Mouse (Mus musculus) kidney, adult 18-20 months (tissue): ENCODE results near the gene Drp2.

Source experiments
- DNase-seq: peaks from one replicate; pipeline ENCODE4 v3.0.0; 2021

Gene Drp2

DNA sequence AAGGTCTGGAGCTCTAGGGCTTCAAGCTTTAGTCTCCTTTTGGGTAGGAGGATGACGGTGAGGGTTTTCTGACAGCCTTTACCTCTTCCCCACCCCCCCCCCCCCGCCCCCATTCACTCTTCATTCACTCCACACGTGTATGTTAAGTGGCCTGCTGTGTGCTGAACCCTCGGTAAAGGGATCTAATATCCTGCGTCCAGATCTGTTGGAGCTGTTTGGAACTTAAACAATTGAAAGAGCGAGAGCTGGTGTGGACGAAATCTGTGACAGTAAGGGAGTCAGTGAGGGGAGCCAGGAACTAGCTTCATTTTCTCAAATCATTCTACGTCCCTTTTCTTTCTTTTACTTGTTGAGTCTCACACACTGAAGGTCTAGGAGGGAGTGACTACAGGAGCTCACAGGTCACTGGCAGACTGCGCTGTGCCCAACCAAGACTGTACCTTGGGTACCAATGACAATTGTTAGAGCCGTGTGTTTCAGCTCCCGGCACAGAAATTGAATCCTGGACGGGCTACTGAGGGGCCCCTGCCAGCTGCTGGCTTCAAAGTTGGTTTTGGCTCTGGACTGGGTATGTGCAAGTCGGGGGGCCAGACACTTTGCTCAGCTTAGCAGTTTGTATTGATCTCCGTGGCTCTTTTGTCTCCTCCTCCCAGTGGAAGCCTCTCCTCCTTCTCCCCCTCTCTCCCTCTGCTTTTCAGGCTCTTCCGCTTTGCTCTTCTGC lies at the start of gene Drp2:
Gene Drp2, plus strand, starts transcription at position 689 of the 721 bp plus-strand sequence.
- no peak for DNase-seq

DNA sequence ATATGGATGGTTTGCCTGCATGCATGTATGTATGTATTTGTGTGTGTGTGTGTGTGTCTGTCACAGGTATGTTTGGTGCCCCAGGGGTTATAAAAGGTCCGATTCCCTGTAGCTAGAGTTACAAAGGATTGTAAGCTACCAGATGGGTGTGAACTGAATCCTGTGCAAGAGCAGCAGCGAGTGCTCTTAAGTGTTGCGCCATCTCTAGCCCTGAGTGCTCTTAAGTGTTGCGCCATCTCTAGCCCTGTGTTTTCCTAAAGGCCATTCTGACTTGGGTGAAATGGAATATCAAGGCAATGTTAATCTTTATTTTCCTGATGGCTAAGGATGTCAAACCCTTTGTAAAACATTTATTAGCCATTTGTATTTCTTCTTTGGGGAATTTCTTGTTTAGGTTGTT lies 45.0 kb upstream of the Drp2 start:
- DNase-seq: no peak

DNA sequence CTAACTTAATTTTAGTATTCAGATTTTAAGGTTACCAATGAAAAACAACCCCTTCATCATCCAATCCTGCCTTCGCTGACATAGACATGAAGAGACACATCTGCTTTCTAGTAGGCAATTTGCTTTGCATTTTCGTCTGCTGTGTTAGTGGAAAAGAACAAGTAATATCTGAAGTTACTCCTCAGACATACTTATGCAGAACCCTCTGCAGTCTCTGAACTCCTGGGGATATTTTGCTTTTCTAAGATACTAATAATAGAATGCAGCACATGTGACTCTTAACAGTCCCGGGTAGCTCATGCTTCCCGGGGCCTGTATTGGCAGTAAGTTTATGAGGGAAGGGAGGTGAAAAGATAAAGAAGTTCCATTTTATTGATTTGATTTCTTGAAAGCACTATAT lies 42.2 kb upstream of the Drp2 start:
- no peak for DNase-seq

DNA sequence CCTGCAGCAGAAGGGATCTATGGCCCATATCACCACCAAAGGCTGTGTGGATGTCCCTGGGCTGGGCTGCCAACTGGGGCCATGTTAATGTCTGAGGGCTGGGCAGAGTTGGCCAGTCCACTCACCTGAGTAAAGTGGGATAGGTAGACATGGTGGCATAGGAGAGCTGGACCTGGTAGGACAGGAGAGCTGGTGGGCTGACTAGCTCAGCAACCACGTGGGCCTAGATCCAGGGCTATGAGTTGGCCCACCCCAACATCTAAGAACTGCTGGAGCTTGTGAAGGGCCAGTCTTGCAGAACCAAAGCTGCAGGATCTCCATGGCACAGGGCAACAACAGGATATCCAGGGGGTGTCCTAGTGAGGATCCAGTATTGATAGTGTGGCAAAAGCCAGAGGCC lies 38.9 kb upstream of the Drp2 start:
- no peak for DNase-seq

DNA sequence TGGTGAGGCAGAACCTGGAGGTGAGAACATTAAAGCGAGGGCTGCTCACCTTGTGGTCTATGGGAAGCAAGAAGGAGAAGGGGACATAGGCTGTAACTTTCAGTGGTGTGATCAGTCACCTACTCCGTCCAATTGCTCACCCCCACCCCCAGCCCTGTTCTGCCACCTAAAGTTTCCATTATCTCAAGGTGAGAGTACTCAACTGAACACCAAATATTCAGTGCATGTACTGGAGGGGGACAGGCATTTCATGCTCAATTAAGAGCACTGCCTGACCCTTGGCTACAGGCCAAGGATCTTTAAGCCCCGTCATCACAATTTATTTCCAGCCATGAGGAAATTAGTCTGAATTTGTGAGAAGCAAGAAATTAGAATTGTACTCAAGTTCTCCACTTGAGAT lies 37.8 kb upstream of the Drp2 start:
- DNase-seq: no peak

DNA sequence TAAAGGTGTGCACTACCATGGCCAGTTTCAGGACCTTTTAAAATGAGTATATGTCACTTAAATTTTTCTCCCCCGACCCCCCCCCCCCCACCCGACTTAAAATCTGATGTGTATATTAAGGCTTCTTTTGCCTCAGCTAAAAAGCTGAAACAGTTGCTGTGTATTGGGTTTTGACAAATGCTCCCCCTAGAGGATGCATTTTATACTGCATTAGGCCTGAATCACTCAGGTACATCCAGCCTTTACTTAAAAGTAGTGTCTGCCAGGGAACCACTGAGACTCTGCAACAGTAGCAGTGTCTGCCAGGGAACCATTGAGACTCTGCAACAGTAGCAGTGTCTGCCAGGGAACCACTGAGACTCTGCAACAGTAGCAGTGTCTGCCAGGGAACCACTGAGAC lies 33.1 kb upstream of the Drp2 start:
- no peak for DNase-seq

DNA sequence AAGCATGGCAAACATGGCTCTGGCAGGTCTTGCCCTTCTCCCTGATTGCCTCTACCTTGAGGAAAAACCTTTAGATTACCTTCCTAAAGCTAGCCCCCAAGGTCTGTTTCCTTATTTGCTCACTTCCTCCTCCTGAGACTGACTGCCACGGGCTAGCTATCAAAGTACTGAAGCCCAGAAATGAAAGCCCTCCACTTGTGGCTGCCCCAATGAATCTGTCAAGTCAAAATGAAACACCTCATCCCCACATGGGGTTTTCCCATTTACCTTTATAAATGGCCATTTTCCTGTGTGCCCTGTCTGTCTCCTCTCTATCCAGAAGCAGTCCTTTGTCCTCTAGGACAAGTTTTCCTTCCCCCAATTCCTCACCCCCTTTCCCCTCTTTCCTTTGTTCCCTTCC lies 30.2 kb upstream of the Drp2 start:
- no peak for DNase-seq

DNA sequence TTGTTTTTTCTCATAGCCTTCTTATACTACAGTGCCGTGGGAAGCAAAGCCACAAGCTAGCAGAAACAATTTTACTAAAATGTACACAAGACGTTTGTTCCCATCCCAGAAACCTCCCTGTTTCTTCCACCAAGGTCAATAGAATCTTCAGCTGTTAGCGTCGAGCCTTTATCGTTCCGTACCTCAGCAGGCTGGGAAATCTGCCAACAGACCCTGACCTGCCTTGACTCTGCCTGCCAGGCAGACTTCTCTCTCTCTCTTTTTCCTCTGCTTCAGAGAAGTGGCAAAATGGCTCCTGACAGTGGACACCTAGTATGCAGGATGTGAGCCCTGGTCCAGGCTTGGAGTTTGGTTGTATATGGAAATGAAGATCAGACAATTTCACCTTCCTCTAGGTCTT lies 19.5 kb upstream of the Drp2 start:
- DNase-seq: no peak

DNA sequence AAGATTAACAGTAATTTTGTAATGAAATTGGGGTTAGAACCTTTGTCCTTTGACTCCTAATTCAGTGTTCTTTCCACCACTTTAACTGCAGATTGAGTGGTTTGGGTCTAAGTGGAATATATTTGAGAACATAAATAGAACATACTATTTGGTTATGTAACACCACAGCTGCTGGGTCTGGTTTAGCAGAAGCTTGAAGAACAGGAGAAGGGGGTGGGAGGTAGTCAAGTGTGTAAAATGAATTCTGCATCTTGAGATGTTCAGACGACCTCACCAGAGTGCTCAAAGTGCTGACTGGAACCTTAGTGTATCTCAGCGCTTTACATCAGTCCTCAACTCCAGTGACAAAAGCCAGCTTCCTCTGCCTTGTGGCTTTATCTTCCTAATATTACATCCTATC lies 5.4 kb upstream of the Drp2 start:
- DNase-seq: no peak

DNA sequence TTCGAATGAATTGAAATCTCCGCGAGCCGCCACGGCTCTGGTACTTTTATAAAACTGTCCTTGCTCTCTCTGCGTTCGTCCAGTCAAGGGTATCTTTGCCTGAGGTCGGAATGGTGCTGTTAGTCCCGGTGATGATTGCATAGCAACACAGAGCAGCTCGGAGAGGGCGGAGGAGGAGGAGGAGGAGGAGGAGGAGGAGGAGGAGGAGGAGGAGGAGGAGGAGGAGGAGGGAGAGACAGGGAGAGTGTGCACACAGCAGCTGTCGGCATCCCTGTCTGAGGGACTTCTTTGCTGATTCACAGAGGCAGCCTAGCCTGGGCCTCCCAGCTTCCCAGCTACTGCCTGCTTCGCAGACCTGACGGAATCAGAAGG lies 219 bp downstream of the Drp2 start:
- DNase-seq: no peak

DNA sequence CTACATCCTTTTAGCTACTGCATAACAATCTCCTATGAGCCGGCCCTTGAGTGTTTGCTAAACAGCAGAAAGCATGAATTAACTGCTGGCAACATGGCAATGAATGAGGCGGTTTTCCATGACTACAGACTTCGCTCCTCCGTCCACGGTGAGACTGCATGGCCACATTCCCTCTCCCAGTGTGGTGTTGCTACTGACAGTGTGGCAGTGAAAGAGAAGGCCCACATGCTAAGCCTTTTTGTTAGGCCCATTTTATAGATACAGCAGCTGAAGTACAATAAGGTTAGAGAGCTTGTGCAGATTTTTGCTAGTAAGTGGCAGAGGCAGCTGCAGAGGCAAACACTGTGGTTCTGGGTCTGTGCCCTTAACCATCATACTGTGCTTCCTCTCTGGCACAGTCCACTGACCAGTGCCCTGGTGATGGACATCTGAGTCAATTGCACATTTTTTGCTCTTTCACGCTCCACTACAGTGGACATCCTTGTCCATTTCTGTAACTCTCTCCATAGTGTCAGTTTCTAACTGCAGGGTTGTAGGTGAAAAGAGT lies 5.1 kb downstream of the Drp2 start:
- no peak for DNase-seq

DNA sequence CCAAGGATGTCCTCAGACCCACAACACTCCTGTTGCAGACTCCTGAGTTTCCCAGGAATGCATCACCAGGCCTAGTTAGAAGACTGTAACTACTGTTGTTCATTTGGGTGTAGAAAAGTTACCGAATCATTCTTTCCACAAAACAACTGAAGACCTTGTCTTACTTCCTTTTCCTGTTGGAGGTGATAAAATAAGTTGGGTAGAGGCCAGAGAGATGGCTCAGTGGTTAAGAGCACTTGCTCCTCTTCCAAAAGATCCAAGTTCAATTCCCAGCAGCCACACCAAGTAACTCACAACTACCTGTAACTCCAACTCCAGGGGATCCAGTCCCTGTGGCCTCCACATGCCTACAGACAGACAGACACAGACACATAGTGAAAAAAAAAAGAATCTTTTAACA lies 7.7 kb downstream of the Drp2 start:
- DNase-seq: no peak

DNA sequence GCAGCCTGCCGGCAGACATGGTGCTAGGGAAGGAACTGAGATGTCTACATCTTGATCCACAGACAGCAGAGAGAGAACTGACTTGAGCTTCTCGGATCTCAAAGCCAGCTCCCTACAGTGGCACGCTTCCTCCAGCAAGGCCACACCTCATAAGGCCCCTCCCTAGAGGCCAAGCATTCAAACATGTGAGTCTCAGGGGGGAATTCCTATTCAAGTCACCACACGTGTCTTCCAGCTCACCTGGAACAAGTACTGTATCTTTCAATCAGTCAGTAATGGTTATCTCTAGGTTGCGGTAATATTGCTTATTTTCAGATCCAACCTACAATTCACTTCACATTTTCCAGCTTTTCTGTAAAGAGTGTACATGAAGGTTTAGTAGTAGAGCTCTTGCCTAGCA lies 15.7 kb downstream of the Drp2 start:
- no peak for DNase-seq

DNA sequence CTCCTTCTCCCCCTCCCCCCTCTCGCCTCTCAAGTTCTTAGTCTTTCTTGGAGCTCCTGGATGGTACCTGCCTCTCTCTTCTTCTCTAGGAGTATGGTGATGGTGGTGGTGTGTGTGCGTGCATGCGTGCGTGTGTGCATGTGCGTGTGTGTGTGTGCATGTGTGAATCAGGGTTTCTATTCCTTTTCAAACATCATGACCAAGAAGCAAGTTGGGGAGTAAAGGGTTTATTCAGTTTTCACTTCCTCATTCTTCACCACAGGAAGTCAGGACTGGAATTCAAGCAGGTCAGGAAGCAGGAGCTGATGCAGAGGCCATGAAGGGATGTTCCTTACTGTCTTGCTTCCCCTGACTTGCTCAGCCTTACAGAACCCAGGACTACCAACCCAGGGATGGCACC lies 19.9 kb downstream of the Drp2 start:
- DNase-seq: no peak

DNA sequence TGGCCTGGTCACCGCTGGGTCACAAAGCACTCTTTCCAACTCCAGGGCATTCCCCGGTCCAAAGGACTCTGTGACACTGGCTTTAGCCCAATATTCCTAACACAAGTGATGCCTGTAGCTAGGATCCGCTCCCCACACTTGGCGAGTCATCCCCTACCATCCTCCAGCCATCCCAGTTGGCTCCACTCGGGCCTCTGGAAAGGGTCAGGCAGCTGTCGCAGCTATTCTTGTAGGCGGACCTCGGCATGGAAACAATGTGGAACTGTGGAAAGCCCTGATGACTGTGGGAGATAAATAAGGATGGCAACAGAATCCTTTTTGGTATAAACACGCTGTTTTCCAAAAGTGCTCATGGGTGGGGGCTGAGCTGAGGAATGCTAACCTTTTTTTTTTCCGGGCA lies 21.4 kb downstream of the Drp2 start:
- no peak for DNase-seq

DNA sequence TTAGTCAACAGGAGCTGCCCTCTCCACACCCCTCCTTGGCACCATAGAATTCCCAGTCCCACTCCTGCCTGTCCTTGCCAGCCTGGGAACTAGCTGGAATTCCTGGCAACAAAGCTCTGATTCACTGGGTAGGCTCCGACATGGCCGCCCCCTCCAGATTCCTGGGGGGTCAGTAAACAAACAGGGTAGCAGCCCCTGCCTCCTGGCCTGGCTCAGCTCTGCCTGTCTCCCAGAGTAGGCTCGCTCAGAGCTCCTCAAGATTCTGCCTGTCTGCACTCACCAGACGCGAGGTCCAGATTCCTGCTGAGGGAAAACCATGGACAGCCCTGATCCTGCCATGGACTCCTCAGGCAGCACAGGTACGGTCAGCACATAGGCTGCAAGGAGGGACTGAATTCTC lies 22.5 kb downstream of the Drp2 start:
- DNase-seq: no peak

DNA sequence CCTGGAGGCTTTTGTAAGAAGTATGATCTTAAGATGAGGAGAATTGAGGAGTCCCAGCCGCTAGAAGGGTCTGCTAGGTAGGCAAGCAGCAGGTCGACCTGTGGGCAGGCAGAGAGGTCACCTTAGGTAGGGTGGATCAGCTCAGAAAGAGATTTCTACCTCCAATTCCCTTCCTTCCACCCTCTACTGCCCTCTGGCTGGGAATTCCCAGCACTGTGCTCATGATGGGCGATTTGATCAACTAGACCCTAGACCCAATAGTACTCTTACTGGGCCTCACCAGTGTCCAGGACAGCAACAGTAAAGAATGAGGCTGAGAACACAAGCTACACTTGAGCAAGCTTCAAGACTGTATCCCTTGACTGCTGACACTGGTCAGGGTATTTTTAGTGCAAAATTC lies 23.0 kb downstream of the Drp2 start:
- DNase-seq: no peak

DNA sequence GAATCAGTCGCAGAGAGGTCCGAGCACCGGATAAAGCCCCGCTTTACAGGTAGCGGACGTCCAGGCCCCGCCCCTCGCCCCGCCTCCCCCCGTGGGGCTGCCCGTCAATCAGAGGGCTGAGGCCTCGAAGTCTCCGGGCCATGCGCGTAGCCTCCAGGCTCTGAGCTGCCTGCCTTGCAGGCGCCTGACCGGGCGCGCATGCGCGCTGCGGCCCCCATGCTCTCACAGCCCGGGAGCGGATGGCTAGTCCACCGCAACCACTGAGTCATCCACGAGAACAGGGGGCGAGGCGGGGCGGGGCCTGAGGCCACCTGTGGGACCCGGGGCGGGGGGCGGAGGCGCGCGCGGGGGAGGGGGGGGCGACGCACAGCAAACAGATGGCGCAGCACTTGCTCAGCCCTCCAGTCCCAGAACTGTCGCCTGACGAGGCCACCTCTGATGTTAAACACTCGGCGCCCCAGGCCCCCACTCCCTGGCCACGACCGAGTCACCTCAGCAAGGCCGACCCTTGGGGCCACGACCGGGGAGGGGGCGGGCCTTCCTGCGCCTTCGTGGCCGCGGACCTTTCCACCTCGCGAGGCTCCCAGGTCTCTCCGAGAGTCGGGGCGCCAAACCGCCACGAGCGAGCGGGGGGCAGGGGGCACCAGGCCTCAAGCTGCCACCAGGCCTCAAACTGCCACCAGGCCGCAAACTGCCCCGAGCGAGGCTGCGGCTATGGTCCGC lies 70.8 kb downstream of the Drp2 start:
- no peak for DNase-seq

DNA sequence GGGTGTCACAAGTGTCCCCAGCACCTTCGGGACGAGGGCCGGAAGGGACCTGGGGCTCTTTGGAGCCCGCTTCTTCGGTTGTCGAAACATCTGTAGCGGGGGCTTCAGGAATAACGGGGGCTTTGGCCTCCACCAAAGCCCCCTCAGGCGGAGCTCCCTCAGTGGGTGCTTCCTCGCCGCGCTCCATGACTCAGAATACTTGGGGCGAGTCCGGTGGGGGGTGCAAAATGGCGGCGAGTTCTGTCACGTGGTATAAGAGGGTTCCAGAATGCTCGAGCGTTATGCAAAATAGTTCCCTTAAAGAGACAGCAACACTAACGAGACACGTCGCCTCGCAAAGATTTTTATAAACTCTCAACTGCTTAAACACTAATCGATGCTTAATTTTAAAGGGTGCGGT lies 71.9 kb downstream of the Drp2 start, which contains the start of gene Taf7l:
Gene Taf7l, minus strand, starts transcription at position 201 of the 400 bp plus-strand sequence.
- DNase-seq: no peak

DNA sequence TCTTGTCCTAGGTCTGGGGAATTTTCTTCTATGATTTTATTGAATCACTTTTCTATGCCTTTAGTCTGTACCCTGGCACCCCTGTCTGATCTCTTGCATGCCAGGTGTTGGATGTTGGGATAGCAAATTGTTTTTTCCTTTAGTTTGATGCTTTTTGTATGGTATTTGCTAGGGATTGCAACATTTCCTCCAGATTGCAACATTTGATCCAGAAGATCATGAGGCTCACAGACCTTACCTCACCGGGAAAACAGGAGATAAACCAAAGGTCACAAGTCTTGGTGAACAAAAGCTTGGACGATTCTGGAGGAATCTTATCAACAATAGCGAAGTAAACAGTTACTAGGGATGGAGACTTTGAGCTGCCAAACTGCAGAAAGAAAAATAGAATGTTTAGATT lies 77.4 kb downstream of the Drp2 start:
- DNase-seq: no peak

DNA sequence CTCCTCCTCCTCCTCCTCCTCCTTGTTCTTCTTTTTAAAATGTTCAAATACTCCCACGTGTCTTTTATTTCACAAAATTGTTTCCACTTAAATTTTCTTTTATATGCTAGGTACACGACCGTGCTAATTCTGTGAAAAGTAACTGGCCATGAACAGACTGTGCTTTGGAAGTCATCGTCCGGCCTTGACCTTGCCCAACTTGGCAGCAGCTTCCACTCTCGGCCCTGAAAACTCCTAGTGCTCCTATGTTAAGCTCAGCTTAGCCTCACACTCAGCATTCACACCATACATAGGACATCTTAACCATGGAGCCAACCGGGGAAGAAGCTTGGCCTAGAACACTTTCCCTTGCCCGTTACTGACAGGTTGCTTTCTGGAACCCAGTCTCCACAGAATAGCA lies 96.3 kb downstream of the Drp2 start:
- no peak for DNase-seq
